Mouse (Mus musculus): ENCODE data around the gene Ffar1. TPM values are rescaled to one million over a fixed set of nuclear protein-coding genes. Genes with fewer than 3 reads are reported as not detected.

Gene Ffar1
- total and polyA plus RNA-seq, 3 experiments, result 0.20 TPM; not detected in 2

DNA sequence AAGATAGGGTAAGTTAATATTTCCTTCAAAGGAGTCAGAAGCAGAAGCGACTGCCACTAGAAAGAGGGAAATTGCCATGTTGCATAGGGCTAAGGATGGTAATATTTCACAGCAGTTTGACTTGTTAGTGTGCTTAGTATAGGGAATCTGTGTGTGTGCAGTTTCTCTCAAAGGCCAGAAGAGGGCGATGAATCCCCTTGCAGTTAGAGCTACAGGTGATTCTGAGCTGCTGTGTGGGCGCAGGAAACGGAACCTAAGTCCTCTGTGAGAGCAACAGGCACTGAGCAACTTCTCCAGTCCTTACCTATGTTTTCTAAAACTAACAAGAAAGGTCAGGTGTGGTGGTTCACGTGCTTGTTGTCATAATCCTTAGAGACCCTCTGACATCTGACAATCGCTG, 51.0 kb downstream of the Ffar1 start:
- H3K36me3 ChIP-seq (ENCODE audit: control insufficient read depth, insufficient read depth, low read length), result no peaks in the 10 kb centered on the region
- WGBS, result 50% methylated on average over 6 of the region's 6 CpGs
- H3K4me3 ChIP-seq, result no peak overlapping the region
- intact Hi-C loops (cut with DNase I), result no loop called here
- no peak for DNase-seq
- TF ChIP-seq CTCF (IDR thresholded peaks at IDR 0.05) (peak; percentile 28), EP300 (IDR thresholded peaks at IDR 0.05; ENCODE audit: insufficient read depth, low read depth, low read length) (no peak), POLR2A (IDR thresholded peaks at IDR 0.05; ENCODE audit: insufficient read depth, low read depth, low read length) (no peak)
- H3K4me1 ChIP-seq (ENCODE audit: control insufficient read depth, insufficient read depth, low read length), result no peaks in the 10 kb centered on the region
- H3K9ac ChIP-seq (ENCODE audit: low read depth, low read length), result no peak overlapping the region
- H3K27ac ChIP-seq, result no peak overlapping the region
- no peaks in the 10 kb centered on the region for H3K27me3 ChIP-seq (ENCODE audit: control insufficient read depth, insufficient read depth, low read length)
- H3K79me2 ChIP-seq (replicated peaks; ENCODE audit: control insufficient read depth, insufficient read depth, low read length), result no peaks in the 10 kb centered on the region

Other genes starting within 250 kb of the Ffar1 start
- under 1 TPM in 1 of 2 experiments, not detected in 1; 0.36 TPM for gene Upk1a, start 248.7 kb downstream of the Ffar1 start, total RNA-seq (2021)
- 2.8 and 4.8 TPM in 2 replicates for gene Upk1a, start 248.7 kb downstream of the Ffar1 start, polyA plus RNA-seq (2012; rRNA removed)
- 1,000 to 10,000 TPM; 4,061 to 4,696 TPM for gene Cox6b1, start 235.4 kb downstream of the Ffar1 start, total RNA-seq (2021)
- 1,860 and 2,330 TPM in 2 replicates for gene Cox6b1, start 235.4 kb downstream of the Ffar1 start, polyA plus RNA-seq (2012; rRNA removed)
- not detected for gene Etv2, start 225.7 kb downstream of the Ffar1 start, total RNA-seq (2021)
- not detected in 2 replicates for gene Etv2, start 225.7 kb downstream of the Ffar1 start, polyA plus RNA-seq (2012; rRNA removed)
- 10 to 100 TPM; 47.7 to 51.3 TPM for gene Rbm42, start 211.2 kb downstream of the Ffar1 start, total RNA-seq (2021)
- 25.8 and 29.1 TPM in 2 replicates for gene Rbm42, start 211.2 kb downstream of the Ffar1 start, polyA plus RNA-seq (2012; rRNA removed)
- gene Haus5, start 196.6 kb downstream of the Ffar1 start, total RNA-seq (2021), result 1 to 10 TPM; 3.3 to 3.9 TPM
- 3.7 and 4.9 TPM in 2 replicates for gene Haus5, start 196.6 kb downstream of the Ffar1 start, polyA plus RNA-seq (2012; rRNA removed)
- under 1 TPM in 1 of 2 experiments, not detected in 1; 0.52 TPM for gene Pmis2, start 190.0 kb downstream of the Ffar1 start, total RNA-seq (2021)
- not detected in 2 replicates for gene Pmis2, start 190.0 kb downstream of the Ffar1 start, polyA plus RNA-seq (2012; rRNA removed)
- not detected for gene 2200002J24Rik, start 162.6 kb downstream of the Ffar1 start, total RNA-seq (2021)
- 0.35 TPM in 1 of 2 replicates, not detected in the other for gene 2200002J24Rik, start 162.6 kb downstream of the Ffar1 start, polyA plus RNA-seq (2012; rRNA removed)
- gene Atp4a, start 149.4 kb downstream of the Ffar1 start, total RNA-seq (2021), result under 1 TPM; 0.10 to 0.32 TPM
- gene Atp4a, start 149.4 kb downstream of the Ffar1 start, polyA plus RNA-seq (2012; rRNA removed), result not detected in 2 replicates
- gene Tmem147, start 132.0 kb downstream of the Ffar1 start, total RNA-seq (2021), result 100 to 1,000 TPM; 219 to 241 TPM
- 293 and 357 TPM in 2 replicates for gene Tmem147, start 132.0 kb downstream of the Ffar1 start, polyA plus RNA-seq (2012; rRNA removed)
- gene Gapdhs, start 117.9 kb downstream of the Ffar1 start, total RNA-seq (2021), result not detected
- 1.1 and 1.7 TPM in 2 replicates for gene Gapdhs, start 117.9 kb downstream of the Ffar1 start, polyA plus RNA-seq (2012; rRNA removed)
- 1 to 10 TPM; 1.8 to 2.3 TPM for gene Sbsn, start 110.1 kb downstream of the Ffar1 start, total RNA-seq (2021)
- 1.6 and 1.7 TPM in 2 replicates for gene Sbsn, start 110.1 kb downstream of the Ffar1 start, polyA plus RNA-seq (2012; rRNA removed)
- gene Dmkn, start 97.8 kb downstream of the Ffar1 start, total RNA-seq (2021), result 1 to 10 TPM in 1 of 2 experiments, under 1 TPM in 1; 0.84 to 1.6 TPM
- 7.2 and 8.8 TPM in 2 replicates for gene Dmkn, start 97.8 kb downstream of the Ffar1 start, polyA plus RNA-seq (2012; rRNA removed)
- not detected for gene Krtdap, start 73.7 kb downstream of the Ffar1 start, total RNA-seq (2021)
- gene Krtdap, start 73.7 kb downstream of the Ffar1 start, polyA plus RNA-seq (2012; rRNA removed), result not detected in 2 replicates
- gene Ffar2, start 37.8 kb downstream of the Ffar1 start, total RNA-seq (2021), result not detected
- gene Ffar2, start 37.8 kb downstream of the Ffar1 start, polyA plus RNA-seq (2012; rRNA removed), result 0.18 and 0.61 TPM in 2 replicates
- not detected for gene Ffar3, start 5.4 kb downstream of the Ffar1 start, total RNA-seq (2021)
- not detected in 2 replicates for gene Ffar3, start 5.4 kb downstream of the Ffar1 start, polyA plus RNA-seq (2012; rRNA removed)
- gene Cd22, start 18.8 kb upstream of the Ffar1 start, total RNA-seq (2021), result 1 to 10 TPM in 1 of 2 experiments, under 1 TPM in 1; 0.57 to 1.3 TPM
- 1.1 and 8.1 TPM in 2 replicates for gene Cd22, start 18.8 kb upstream of the Ffar1 start, polyA plus RNA-seq (2012; rRNA removed)
- not detected for gene Mag, start 53.3 kb upstream of the Ffar1 start, total RNA-seq (2021)
- gene Mag, start 53.3 kb upstream of the Ffar1 start, polyA plus RNA-seq (2012; rRNA removed), result 0.27 and 0.32 TPM in 2 replicates
- gene Hamp2, start 63.1 kb upstream of the Ffar1 start, total RNA-seq (2021), result 1 to 10 TPM; 2.8 to 4.5 TPM
- gene Hamp2, start 63.1 kb upstream of the Ffar1 start, polyA plus RNA-seq (2012; rRNA removed), result 2.1 and 4.7 TPM in 2 replicates
- gene Hamp, start 82.5 kb upstream of the Ffar1 start, total RNA-seq (2021), result 10 to 100 TPM; 11.8 to 14.2 TPM
- 114 and 141 TPM in 2 replicates for gene Hamp, start 82.5 kb upstream of the Ffar1 start, polyA plus RNA-seq (2012; rRNA removed)
- gene Usf2, start 95.2 kb upstream of the Ffar1 start, total RNA-seq (2021), result 100 to 1,000 TPM; 103 to 110 TPM
- 124 and 135 TPM in 2 replicates for gene Usf2, start 95.2 kb upstream of the Ffar1 start, polyA plus RNA-seq (2012; rRNA removed)
- 1 to 10 TPM; 3.7 to 4.3 TPM for gene Lsr, start 111.9 kb upstream of the Ffar1 start, total RNA-seq (2021)
- 5.6 and 7.6 TPM in 2 replicates for gene Lsr, start 111.9 kb upstream of the Ffar1 start, polyA plus RNA-seq (2012; rRNA removed)
- not detected for gene Fam187b, start 112.2 kb upstream of the Ffar1 start, total RNA-seq (2021)
- 0.29 and 0.53 TPM in 2 replicates for gene Fam187b, start 112.2 kb upstream of the Ffar1 start, polyA plus RNA-seq (2012; rRNA removed)
- 10 to 100 TPM; 30.5 to 31.1 TPM for gene Fxyd5, start 180.9 kb upstream of the Ffar1 start, total RNA-seq (2021)
- gene Fxyd5, start 180.9 kb upstream of the Ffar1 start, polyA plus RNA-seq (2012; rRNA removed), result 45.0 and 55.2 TPM in 2 replicates
- gene Fxyd7, start 189.9 kb upstream of the Ffar1 start, total RNA-seq (2021), result 1 to 10 TPM in 1 of 2 experiments, under 1 TPM in 1; 0.63 to 1.5 TPM
- 2.9 and 3.4 TPM in 2 replicates for gene Fxyd7, start 189.9 kb upstream of the Ffar1 start, polyA plus RNA-seq (2012; rRNA removed)
- gene Fxyd1, start 195.6 kb upstream of the Ffar1 start, total RNA-seq (2021), result 100 to 1,000 TPM; 839 to 985 TPM
- gene Fxyd1, start 195.6 kb upstream of the Ffar1 start, polyA plus RNA-seq (2012; rRNA removed), result 1,788 and 1,851 TPM in 2 replicates
- gene Lgi4, start 197.8 kb upstream of the Ffar1 start, total RNA-seq (2021), result 1 to 10 TPM; 3.8 to 3.9 TPM
- 5.4 and 6.5 TPM in 2 replicates for gene Lgi4, start 197.8 kb upstream of the Ffar1 start, polyA plus RNA-seq (2012; rRNA removed)
- 1 to 10 TPM; 1.6 to 2.5 TPM for gene Fxyd3, start 215.1 kb upstream of the Ffar1 start, total RNA-seq (2021)
- 4.9 and 5.5 TPM in 2 replicates for gene Fxyd3, start 215.1 kb upstream of the Ffar1 start, polyA plus RNA-seq (2012; rRNA removed)

Data from heart, adult 2 months (tissue).